Mouse (Mus musculus) lung, postnatal 25 days (tissue): Measurements from ENCODE around the gene Gabra5.

Experiments used
- DNase-seq: peaks from one replicate; pipeline ENCODE4 v3.0.0; 2022; ENCODE audit warnings: low spot score

Gene Gabra5

DNA sequence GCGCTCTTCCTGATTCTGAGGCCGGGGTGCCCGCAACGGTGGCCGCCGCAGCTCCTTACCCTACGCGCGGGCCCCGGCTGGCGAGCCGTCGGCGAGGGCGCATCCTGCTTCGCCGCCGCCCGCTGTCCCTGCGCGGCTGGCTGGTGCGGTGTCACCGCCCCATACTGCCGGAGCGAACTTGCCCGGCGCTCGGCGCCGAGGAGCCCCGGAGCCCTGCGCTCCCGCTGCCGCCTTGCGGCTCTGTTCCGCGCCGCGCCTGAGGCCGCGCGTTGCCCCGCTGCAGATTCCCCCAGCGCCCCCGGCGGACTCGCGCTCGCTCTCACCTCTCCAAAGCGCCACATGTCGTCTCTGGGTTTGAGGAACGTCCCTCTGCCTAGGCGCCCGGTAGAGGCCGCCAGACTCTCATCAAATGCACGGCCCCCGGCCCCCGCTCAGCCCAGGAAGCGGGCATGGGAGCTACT, at the start of gene Gabra5:
Gene Gabra5 (minus strand): TSS at position 379 of the 461 bp plus-strand sequence.
- no peak for DNase-seq

DNA sequence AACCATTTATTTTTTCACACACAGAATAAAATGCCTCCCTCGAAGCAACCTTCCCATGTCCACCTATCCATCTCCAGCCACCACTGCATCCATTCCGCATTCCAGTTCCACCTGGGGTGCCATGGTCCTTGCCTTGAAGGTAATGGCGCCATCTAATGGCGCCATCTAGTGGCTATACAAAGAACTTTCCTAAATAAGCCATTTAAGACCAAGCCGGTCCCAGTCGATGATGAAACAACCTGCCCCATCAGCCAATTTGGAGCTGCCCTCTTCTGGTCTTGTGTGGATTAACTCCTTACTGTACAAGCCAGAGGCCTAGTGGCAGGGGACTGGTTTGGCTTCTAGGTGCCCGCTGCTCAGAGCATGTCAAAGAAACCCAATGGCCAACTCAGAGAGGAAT, 28.7 kb upstream of the Gabra5 start:
- DNase-seq, result no peak

DNA sequence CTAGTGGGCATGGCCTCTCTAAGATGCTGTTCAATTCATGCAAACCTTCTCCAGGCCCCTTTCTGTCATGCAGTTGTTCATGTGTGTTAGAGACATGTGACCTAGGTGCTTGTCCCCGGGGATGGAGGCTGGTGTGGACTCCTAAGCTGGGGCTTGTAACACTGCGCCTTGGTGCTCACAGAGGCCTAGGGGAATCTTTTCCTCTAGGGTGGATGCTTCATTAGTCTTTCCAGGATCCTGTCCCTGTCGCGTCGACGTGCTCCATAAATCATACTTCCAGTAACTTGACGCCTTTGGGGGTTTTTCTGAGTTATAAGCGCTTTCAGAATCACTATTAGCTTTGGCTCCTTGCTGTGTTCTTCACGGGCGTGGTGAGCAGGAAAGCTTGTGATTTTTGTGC, 22.8 kb upstream of the Gabra5 start:
- no peak for DNase-seq

DNA sequence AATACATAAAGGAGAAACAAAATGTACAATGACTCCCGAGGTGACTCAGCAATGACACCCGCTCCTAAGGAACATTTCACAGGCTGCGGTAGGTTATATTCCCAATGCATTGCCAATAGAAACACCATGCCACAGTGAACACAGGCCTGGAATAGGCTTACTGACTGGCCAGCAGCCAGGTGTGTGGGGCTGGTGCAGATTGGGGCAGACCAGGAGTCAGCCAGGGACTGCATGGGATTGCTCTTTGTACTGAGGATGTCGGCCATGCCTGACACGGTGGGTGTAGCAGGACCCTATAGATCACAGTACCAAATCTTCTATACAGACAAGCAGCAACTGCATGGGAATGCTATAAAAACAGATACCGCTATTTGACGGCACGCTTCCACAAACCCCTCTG, 20.1 kb upstream of the Gabra5 start:
- DNase-seq, result no peak

DNA sequence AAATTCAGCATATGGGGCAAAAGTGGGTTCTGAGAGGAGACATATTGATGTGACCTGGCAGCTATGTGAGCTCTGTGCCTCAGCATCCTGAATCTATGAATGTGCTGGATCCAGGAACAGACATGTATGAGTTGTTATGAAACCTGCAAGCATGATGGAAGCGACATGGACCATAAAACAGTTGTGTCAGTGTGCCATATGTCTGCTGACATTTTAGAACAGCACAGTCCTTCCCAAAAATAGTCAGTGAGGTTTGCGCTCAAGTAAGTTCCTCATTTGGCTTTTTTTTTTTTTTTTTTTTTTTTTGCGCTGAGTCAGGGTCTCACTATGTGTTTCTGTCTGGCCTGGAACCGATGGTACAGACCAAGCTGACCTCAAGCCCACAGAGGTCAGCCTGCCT, 19.6 kb upstream of the Gabra5 start:
- no peak for DNase-seq

DNA sequence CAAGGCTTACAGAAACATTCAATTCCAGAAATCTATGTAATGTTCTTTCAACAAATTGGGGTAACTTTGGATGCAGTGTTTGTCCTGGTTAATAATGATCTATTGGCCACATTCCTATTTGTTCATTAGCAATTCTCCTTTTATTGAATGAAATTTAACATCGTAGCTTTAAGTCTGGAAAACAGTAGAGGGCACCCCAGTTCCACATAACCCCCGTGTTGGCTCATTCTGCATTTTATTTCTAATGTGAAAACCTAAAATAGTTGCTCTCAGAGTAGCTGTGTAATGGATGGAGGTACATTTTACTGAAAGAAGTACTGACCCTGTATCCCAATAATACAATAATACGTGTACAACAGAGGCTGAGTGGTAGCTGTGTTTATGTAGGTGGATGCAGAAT, 3.1 kb upstream of the Gabra5 start:
- no peak for DNase-seq

DNA sequence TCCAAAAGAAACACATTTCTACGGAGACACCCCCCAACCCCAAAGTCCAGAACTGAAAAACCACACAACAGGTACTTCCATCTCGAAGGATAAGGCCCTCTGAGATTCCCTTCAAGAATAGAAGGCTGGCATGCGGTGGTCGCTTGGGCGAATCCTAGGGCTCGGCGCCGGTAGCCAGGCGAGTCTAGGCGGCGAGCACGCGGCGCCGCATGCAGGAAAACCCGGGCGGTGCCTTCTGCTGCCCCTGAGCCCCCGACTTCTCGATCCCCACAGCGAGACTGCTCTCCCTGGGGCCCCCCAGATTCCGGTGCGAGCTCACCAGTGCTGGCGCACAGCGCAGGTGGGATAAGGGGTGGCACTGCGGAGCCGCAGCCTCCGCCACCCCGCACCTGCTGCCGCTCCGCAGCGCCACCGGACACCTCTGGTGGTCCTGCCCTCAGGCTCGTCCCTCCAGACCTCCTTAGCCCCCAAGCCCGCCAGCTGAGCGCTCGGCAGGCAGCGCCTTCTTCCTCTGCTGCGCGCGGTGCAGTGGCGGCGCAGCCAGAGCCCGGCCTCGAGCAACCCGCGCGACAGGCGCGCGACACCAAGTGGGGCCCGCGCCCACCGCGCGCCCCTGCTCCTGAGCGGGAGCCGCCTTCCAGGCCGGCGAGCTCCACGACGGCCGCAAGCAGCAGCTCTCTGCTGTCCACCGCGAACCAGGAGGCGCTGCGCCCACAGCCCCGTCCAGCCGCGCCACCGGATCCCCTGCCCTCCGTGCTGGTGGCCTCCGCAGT, 813 bp downstream of the Gabra5 start:
- no peak for DNase-seq

DNA sequence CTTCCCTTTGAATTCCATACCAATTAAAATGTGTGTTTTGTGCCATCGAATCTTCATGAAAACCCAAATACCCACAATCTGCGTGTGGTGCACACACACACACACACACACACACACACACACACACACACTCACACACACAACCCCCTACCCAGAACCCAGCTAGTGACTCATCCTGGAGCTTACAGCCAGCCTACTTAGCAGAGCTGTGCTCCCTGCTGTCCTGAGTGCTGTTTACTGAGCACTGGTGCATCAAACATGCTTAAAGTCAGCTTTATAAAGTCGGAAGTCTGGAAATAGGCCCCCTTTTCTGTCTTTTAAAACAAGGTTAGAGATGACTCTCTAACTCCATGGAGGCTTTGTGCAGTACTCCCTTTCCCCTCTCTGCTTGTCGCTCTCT, 7.0 kb downstream of the Gabra5 start:
- DNase-seq, result no peak

DNA sequence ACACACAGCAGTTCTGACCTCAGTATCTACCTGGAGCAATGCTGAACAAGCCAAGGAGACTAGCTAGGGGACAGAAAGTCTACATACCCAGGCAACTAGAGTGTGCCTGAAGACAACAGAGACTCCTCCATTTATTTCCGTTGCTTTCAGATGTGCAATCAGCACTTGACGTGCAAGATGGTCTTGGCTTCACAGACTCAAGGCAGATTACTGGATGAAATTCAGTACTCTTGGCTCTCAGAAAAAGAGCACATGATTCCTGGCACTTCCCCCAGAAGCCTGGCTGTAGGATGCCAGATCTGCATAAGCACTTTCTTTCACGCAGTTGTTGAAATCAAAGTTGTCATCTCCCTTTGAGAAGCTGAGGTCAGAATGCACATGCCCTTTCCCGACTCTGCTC, 18.1 kb downstream of the Gabra5 start:
- no peak for DNase-seq

DNA sequence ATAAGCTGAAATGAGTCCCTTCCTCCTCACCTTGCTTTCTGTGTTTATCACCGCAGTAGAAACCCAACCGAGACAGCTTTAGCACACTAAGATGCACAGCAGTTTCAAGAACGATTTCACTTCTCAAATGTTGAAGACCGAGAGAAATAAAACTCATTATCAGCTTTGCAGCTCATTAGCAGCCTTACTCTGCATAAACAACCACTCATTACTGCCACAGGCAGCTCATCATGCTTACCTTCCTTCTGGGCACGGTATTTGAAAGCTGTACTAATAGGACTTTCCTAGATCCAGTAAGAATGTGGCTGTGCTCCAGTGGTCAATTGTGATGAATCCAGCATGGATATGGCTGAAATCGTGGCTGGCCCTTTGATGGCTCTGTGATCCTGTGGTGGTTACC, 23.0 kb downstream of the Gabra5 start:
- DNase-seq, result no peak

DNA sequence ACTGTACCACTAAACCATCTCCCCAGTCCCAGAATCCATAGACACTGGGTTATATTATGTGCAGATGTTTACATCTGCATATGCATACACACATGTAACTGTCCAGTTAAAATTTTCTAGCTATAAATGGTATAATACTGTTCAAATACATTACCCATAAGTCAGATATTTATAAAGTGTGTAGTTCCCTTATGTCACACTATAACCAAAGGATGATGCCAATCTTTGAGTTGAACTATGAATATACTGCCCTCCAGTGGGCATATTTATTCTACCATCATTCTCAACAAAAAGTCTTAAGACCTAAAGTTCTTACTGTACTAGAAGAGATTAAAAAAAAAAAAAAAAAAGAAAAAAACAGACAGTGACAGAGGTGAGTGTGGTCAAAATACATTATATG, 27.0 kb downstream of the Gabra5 start:
- DNase-seq, result no peak

DNA sequence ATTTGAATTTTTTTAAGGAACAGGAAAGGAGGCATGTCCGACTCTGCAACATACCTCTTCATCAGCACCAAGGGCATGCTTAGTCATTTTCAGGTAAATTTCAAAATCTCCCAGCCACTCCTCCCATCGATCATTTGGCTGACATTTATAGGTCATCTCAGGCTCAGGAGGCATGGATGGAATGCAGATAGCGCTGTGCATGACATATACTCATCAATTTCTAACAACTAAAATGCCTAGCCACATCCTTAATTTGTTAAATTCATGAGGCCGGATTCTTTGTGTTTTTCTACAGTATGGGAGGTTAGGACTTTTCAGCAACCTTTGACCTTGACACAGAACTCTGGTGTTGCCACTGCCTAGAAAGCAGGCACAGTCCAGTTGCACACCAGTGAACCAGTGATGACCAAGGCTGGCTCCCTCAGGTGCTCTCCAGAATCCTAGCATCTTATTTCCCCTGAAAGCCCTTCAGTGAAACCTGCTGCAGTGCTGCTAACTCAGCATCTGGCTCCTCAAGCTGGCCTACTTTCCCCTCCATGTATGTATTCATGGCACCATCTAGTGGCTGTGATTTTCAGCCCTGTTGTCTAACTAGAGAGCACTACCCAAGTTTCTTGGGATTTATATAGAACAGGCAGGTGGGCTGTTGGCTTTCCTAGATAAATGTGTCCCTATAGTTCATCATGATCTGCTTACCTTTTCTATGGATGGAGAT, 35.9 kb downstream of the Gabra5 start:
- DNase-seq, result no peak

DNA sequence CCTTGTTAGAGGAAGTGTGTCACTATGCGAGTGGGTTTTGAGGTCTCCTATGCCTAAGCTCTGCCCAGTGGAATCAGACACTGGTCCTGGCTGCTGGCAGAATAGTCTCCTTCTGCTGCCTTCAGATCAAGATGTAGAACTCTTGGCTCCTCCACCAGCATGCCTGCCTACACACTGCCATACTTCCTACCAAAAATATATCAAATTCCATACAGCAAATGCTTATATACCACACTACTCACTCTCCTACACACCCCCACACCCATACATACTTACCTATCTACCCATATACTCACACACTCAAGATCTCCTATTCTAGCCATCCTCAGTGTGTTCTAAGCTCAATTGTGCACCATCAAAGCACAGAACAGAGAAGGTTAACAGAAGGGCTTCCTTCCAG, 38.5 kb downstream of the Gabra5 start:
- no peak for DNase-seq

DNA sequence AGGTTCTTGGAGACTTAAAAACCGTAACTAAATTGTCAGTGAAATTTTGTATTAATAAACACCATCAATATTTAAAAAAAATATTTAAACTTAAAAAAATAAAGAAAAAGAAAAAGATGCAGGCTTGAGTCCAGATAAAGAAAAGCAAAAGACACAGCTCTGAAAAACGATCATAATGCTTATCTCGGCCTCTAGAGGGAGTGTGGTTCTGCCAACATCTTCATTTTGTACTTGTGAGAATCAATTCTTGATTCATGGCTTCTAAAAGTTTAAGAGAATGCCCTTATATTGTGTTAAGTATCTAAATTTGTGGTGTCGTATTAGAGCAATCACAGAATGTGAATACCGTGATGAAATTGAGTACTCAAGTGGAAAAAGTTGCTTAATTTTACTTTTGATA, 49.5 kb downstream of the Gabra5 start:
- DNase-seq, result no peak

DNA sequence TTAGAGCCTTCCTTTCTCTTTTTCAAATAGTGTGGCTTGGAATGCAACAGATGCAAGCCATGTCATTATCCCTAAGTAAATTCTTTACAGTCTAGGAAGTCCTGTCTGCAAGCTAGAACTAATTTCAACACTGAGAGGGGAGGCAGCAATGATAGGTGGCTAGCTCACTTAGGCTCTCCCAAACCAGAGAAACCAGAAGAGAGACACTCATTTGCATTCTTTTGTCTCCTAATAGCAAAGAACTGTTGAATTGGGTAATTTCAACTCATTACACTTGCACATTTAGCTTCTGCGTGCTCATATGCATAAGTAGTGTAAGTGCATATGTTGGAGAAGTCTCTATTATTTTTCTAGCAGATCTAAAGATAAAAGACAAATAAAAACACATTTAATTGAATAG, 61.6 kb downstream of the Gabra5 start:
- DNase-seq, result no peak

DNA sequence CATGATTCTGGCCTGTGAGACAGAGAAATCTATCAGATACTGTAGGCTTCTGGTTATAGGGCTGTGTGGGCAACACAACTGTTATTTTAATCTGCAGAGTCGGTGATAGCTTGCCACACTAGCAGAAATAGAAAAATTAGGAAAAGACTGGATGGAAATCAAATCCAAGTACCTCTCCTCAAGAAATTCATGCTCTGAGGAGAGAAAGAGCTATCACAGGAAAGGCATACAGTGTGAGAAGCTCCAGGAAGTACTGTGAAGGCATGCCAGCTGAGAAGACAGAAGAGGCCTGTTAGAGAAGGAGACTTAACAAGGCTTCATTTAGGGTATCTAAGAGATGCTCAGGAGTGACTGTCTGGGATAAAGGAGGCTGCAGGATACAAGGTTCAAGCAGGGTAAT, 87.2 kb downstream of the Gabra5 start:
- DNase-seq, result no peak

DNA sequence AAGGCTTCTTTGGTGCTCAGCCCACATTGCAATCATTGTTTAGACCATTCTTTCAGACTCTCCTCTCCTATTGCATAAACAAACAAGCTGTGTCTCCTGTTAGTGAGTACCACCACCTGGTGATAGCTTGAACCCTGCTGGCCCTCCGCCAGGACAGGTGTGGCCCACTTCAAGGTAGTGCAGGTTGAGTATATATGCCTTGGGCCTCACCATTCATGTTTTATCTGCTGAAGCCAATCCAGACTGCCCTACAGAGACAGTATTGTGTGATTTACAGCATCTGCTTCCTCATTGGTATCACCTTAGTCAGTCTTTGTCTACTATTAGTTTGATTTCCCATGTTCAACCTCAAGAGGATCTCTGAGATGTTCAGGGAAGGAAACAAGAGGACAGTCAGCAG, 88.8 kb downstream of the Gabra5 start:
- DNase-seq, result no peak

DNA sequence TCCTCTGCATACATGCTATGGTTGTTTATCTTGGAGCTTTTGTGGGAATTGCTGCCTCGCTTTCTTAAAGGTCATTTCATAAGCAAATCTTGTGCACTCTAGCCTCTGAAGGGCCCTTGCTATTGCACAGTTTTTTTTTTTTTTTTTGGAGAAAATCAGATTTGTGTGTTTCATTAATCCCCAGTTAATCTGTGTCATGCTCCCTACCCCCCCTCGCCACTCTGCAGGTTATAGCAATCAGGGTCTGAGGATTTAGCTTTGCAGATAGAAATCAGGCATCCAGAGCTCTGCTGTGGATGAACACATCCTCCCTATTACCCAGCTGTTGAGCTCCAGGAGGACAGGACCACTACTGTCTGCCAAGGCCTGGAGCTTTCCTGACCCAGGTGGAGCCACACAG, 90.5 kb downstream of the Gabra5 start, which contains the start of gene Gabrb3:
Gene Gabrb3 (plus strand): TSS at position 301 of the 400 bp plus-strand sequence.
- DNase-seq, result no peak

DNA sequence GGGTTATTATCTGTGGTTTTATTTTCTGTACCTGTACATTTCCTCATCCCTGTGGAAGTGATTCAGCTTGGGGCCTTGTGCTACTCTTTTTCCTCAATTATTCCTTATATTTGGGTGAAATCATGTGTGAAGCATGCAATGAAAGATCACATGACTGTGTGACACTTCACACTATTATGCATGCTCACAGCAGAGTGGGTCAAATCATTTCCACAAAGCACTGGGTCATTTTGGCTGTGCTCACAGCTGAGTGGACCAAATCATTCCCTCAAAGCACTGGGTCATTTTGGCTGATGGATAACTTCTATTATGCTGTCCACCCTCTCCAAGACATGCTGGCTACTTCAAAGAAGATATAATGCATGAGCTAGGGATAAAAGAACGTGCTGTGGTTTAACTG, 97.0 kb downstream of the Gabra5 start:
- DNase-seq, result no peak

DNA sequence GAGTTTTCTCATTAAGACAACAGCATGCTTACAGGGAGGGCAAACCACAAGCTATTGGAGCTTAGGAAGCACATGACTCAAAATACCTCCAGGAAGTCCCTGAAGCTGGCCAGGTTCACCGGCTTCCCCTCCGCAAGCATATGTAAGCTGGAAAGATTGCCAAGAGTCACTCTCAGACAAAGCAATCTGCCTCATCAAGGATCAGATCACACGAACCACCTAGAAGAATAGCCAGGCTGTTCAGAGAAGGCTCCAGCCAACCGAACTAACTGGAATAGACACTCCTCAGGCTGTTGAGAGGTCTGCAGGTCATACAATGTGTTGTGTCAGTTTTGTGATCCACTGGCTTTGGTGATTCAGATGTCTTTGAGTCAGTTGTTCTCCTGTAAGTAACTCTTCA, 98.7 kb downstream of the Gabra5 start:
- DNase-seq, result no peak

DNA sequence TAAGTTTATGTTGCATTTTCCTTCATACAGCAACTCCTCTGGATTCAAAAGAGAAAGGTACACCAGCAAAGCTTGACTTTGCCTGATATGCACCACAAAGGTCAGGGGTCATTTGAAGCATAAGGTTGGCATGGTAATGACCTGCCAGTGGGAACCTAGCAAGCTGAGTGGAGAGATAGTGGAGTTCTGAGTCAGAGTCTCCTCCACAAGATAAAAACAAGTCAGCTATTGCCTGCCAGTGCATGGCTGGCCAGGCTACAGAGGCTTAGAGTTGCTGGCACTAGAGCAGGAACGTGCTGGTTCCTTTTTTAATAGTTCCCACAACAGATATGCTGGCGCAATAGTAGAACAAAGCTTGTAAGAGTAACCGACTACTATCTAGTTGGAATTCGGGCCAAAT, 116.3 kb downstream of the Gabra5 start:
- DNase-seq, result no peak

DNA sequence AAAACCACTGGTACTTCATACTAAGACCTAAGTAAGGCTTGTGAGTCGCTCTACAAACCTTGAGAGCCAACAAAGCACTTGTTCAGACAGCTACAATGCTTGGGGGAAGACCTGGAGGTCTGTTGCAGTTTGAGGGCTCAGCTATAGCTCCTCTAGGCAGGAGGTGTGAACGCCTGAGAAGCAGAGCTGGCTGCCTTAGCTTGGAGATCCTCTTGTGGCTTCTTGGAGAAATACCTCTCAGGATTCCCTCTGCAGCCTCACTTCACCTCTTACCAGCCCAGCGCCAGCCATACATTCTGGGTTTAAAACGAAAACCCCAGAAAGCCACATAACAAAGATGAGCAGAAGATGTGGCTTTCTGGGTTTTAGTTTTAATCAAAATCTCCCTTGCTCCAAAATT, 119.8 kb downstream of the Gabra5 start:
- DNase-seq, result no peak

DNA sequence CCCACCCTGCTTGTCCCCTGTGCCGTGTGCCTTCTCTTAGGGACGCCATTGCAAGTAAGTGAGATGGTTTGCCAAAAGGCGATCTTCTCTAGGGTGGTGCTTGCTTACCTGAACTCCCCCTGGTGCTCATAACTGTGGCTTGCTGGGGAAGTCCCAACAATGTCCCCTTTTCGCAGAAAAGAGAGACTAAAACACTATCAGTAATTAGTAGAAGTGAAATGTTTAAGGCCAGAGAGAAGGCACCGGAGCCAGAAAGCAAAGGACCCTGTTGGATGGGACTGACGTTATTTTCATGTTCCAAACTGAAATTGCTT, 122.6 kb downstream of the Gabra5 start:
- no peak for DNase-seq
